In genomic region chr7:28741368-28741708, GRCm38 (mm10) we compare ENCODE assay signal across 8 mouse cellular contexts. TPM values are rescaled to one million over a fixed set of nuclear protein-coding genes. Genes with fewer than 3 reads are reported as not detected.
DNase-seq lines count a peak whose midpoint lies in the region; ATAC-seq and TF ChIP-seq lines count a peak whose summit lies in the region.

No protein-coding gene starts in this region.

- H3K27me3 ChIP-seq in lung, embryonic 14.5 days (ENCODE audit: insufficient read depth, low read length): no peaks in the 10 kb centered on the region
- H3K27me3 ChIP-seq in intestine, embryonic 16.5 days (replicated peaks; ENCODE audit: control insufficient read depth, insufficient read depth, low read length): no peaks in the 10 kb centered on the region
- no peaks in the 10 kb centered on the region for H3K27me3 ChIP-seq in neural tube, embryonic 12.5 days (replicated peaks)

- H3K4me1 ChIP-seq in lung, embryonic 14.5 days (ENCODE audit: insufficient read depth): peaks cover 7% of the 10 kb centered on the region; the same call in 1 of the 2 replicates
- H3K4me1 ChIP-seq in embryonic fibroblast, embryonic 13.5 days (ENCODE audit: control insufficient read depth, insufficient read depth, low read length): no peaks in the 10 kb centered on the region
- peaks cover 2% of the 10 kb centered on the region; the same call in 1 of the 2 replicates for H3K4me1 ChIP-seq in intestine, embryonic 16.5 days (ENCODE audit: control insufficient read depth, insufficient read depth, low read length)
- peaks cover 10% of the 10 kb centered on the region for H3K4me1 ChIP-seq in neural tube, embryonic 12.5 days

- DNase-seq in lung, embryonic 14.5 days: no peak
- DNase-seq in lung, postnatal 14 days: no peak
- no peak for DNase-seq in gastrocnemius, postnatal 36 days
- DNase-seq in adrenal gland, postnatal 10 days: no peak
- DNase-seq in ovary, postnatal 14 days (ENCODE audit: low spot score): no peak

- WGBS in lung, embryonic 14.5 days: 1% methylated on average over 13 of the region's 13 CpGs
- under 1% methylated on average over 13 of the region's 13 CpGs for WGBS in intestine, embryonic 16.5 days
- 1% methylated on average over 13 of the region's 13 CpGs for WGBS in neural tube, embryonic 12.5 days

- H3K27ac ChIP-seq in lung, embryonic 14.5 days (ENCODE audit: low read depth): peak overlapping the region; percentile 65; the same call in 1 of the 2 replicates
- H3K27ac ChIP-seq in embryonic fibroblast, embryonic 13.5 days (ENCODE audit: insufficient read depth, low read length): peak overlapping the region; percentile 22
- peak overlapping the region; percentile 18 for H3K27ac ChIP-seq in intestine, embryonic 16.5 days (ENCODE audit: low read length)
- no peak overlapping the region for H3K27ac ChIP-seq in neural tube, embryonic 12.5 days

- H3K9me3 ChIP-seq in lung, embryonic 14.5 days (ENCODE audit: low read depth, low read length): no peaks in the 10 kb centered on the region
- H3K9me3 ChIP-seq in intestine, embryonic 16.5 days (ENCODE audit: control insufficient read depth, low read length): no peaks in the 10 kb centered on the region
- no peaks in the 10 kb centered on the region for H3K9me3 ChIP-seq in neural tube, embryonic 12.5 days

- peak overlapping the region; percentile 68 for H3K4me3 ChIP-seq in lung, embryonic 14.5 days (ENCODE audit: low read depth, low read length)
- peak overlapping the region; percentile 78 for H3K4me3 ChIP-seq in embryonic fibroblast, embryonic 13.5 days (ENCODE audit: insufficient read depth, low read length)
- peak overlapping the region; percentile 53 for H3K4me3 ChIP-seq in intestine, embryonic 16.5 days (ENCODE audit: low read length)
- peak overlapping the region; percentile 63 for H3K4me3 ChIP-seq in neural tube, embryonic 12.5 days

- intact Hi-C loops in gastrocnemius, postnatal 36 days (cut with DNase I): no loop called here

- ATAC-seq in lung, embryonic 14.5 days (ENCODE audit: insufficient read depth): 0 out of 2 replicates have a peak, but pooled peaks have one; percentile 22
- ATAC-seq in intestine, embryonic 16.5 days: peak; percentile 27
- peak; percentile 18 for ATAC-seq in neural tube, embryonic 12.5 days (ENCODE audit: low FRiP score, low read depth)

- TF ChIP-seq CTCF in lung, embryonic 14.5 days (IDR thresholded peaks at IDR 0.05; ENCODE audit: low read depth): no peak; the same call in 1 of the 2 replicates
- no peak for TF ChIP-seq CTCF in embryonic fibroblast, embryonic 13.5 days (IDR thresholded peaks at IDR 0.05; ENCODE audit: borderline replicate concordance, insufficient read depth, low read length)

- peak overlapping the region; percentile 76 for H3K9ac ChIP-seq in lung, embryonic 14.5 days
- H3K9ac ChIP-seq in intestine, embryonic 16.5 days (ENCODE audit: low read depth, low read length): peak overlapping the region; percentile 80
- peak overlapping the region; percentile 80 for H3K9ac ChIP-seq in neural tube, embryonic 12.5 days

- peaks cover 34% of the 10 kb centered on the region for H3K36me3 ChIP-seq in lung, embryonic 14.5 days (ENCODE audit: insufficient read depth)
- H3K36me3 ChIP-seq in intestine, embryonic 16.5 days (ENCODE audit: control insufficient read depth, insufficient read depth, low read length): peaks cover 4% of the 10 kb centered on the region; the same call in 1 of the 2 replicates
- peaks cover 46% of the 10 kb centered on the region for H3K36me3 ChIP-seq in neural tube, embryonic 12.5 days

- no peak for TF ChIP-seq POLR2A in embryonic fibroblast, embryonic 13.5 days (IDR thresholded peaks at IDR 0.05; ENCODE audit: low read depth, low read length)

- peak overlapping the region; percentile 93 for H3K4me2 ChIP-seq in lung, embryonic 14.5 days
- H3K4me2 ChIP-seq in intestine, embryonic 16.5 days (ENCODE audit: low read depth, low read length): peak overlapping the region; percentile 61
- peak overlapping the region; percentile 83 for H3K4me2 ChIP-seq in neural tube, embryonic 12.5 days (replicated peaks)

RNA-seq across cellular contexts. Expression of gene Mrps12, which starts 0.3 kb away (rescaled TPM):
- 131 and 132 TPM in 2 replicates for polyA plus RNA-seq in lung, embryonic 14.5 days (2014; fragmentation: Nextera tagmentation; extraction: Ambion mirVana)
- polyA plus RNA-seq in embryonic fibroblast, embryonic 13.5 days (2011; ENCODE audit: insufficient read length, low read depth, missing spikeins): 30.9 and 50.8 TPM in 2 replicates
- polyA plus RNA-seq in intestine, embryonic 16.5 days (2015; fragmentation: Nextera tagmentation; extraction: Ambion mirVana): 134 and 146 TPM in 2 replicates
- 123 and 127 TPM in 2 replicates for polyA plus RNA-seq in neural tube, embryonic 12.5 days (2016; fragmentation: Nextera tagmentation; extraction: Ambion mirVana)
- 10 to 100 TPM; 33.5 to 34.6 TPM for total RNA-seq in gastrocnemius, postnatal 36 days (2021)
- 10 to 100 TPM; 63.8 to 72.4 TPM for total RNA-seq in adrenal gland, postnatal 10 days (2021)

RNA-seq across cellular contexts. Expression of gene Sars2, which starts 0.5 kb away (rescaled TPM):
- polyA plus RNA-seq in lung, embryonic 14.5 days (2014; fragmentation: Nextera tagmentation; extraction: Ambion mirVana): 27.9 and 31.4 TPM in 2 replicates
- 5.2 and 7.1 TPM in 2 replicates for polyA plus RNA-seq in embryonic fibroblast, embryonic 13.5 days (2011; ENCODE audit: insufficient read length, low read depth, missing spikeins)
- 25.2 and 28.0 TPM in 2 replicates for polyA plus RNA-seq in intestine, embryonic 16.5 days (2015; fragmentation: Nextera tagmentation; extraction: Ambion mirVana)
- polyA plus RNA-seq in neural tube, embryonic 12.5 days (2016; fragmentation: Nextera tagmentation; extraction: Ambion mirVana): 28.6 and 32.0 TPM in 2 replicates
- 10 to 100 TPM; 14.6 to 16.0 TPM for total RNA-seq in gastrocnemius, postnatal 36 days (2021)
- 10 to 100 TPM; 17.5 to 23.7 TPM for total RNA-seq in adrenal gland, postnatal 10 days (2021)

RNA-seq across cellular contexts. Expression of gene Ccer2, which starts 14.6 kb away (rescaled TPM):
- polyA plus RNA-seq in lung, embryonic 14.5 days (2014; fragmentation: Nextera tagmentation; extraction: Ambion mirVana): not detected in 2 replicates
- polyA plus RNA-seq in embryonic fibroblast, embryonic 13.5 days (2011; ENCODE audit: insufficient read length, low read depth, missing spikeins): not detected in 2 replicates
- polyA plus RNA-seq in intestine, embryonic 16.5 days (2015; fragmentation: Nextera tagmentation; extraction: Ambion mirVana): not detected in 2 replicates
- polyA plus RNA-seq in neural tube, embryonic 12.5 days (2016; fragmentation: Nextera tagmentation; extraction: Ambion mirVana): 9.7 and 10.4 TPM in 2 replicates
- total RNA-seq in gastrocnemius, postnatal 36 days (2021): not detected
- not detected for total RNA-seq in adrenal gland, postnatal 10 days (2021)

RNA-seq across cellular contexts. Expression of gene Fbxo17, which starts 24.7 kb away (rescaled TPM):
- polyA plus RNA-seq in lung, embryonic 14.5 days (2014; fragmentation: Nextera tagmentation; extraction: Ambion mirVana): 13.6 and 15.8 TPM in 2 replicates
- polyA plus RNA-seq in embryonic fibroblast, embryonic 13.5 days (2011; ENCODE audit: insufficient read length, low read depth, missing spikeins): 16.3 and 18.4 TPM in 2 replicates
- polyA plus RNA-seq in intestine, embryonic 16.5 days (2015; fragmentation: Nextera tagmentation; extraction: Ambion mirVana): 5.1 and 6.1 TPM in 2 replicates
- polyA plus RNA-seq in neural tube, embryonic 12.5 days (2016; fragmentation: Nextera tagmentation; extraction: Ambion mirVana): 7.6 and 9.3 TPM in 2 replicates
- 1 to 10 TPM; 3.9 to 5.4 TPM for total RNA-seq in gastrocnemius, postnatal 36 days (2021)
- 1 to 10 TPM; 3.7 to 6.0 TPM for total RNA-seq in adrenal gland, postnatal 10 days (2021)

RNA-seq across cellular contexts. Expression of gene Sirt2, which starts 25.2 kb away (rescaled TPM):
- polyA plus RNA-seq in lung, embryonic 14.5 days (2014; fragmentation: Nextera tagmentation; extraction: Ambion mirVana): 54.0 and 59.6 TPM in 2 replicates
- 60.1 and 64.1 TPM in 2 replicates for polyA plus RNA-seq in embryonic fibroblast, embryonic 13.5 days (2011; ENCODE audit: insufficient read length, low read depth, missing spikeins)
- 71.9 and 77.6 TPM in 2 replicates for polyA plus RNA-seq in intestine, embryonic 16.5 days (2015; fragmentation: Nextera tagmentation; extraction: Ambion mirVana)
- 86.4 and 89.1 TPM in 2 replicates for polyA plus RNA-seq in neural tube, embryonic 12.5 days (2016; fragmentation: Nextera tagmentation; extraction: Ambion mirVana)
- 10 to 100 TPM; 85.5 to 86.4 TPM for total RNA-seq in gastrocnemius, postnatal 36 days (2021)
- 10 to 100 TPM; 68.8 to 74.9 TPM for total RNA-seq in adrenal gland, postnatal 10 days (2021)

Comparison
In these comparisons a context has a peak if more than half of its experiments do, and no peak if none do; other contexts are left out.
1. RNA of gene Ccer2, which starts 14.6 kb away (polyA plus RNA-seq): 9.7 to 10.4 TPM in neural tube, embryonic 12.5 days; not detected in intestine, embryonic 16.5 days, not detected in lung, embryonic 14.5 days and not detected in embryonic fibroblast, embryonic 13.5 days; every median in the first group is over 10 times any median in the second.
2. Peak in every context shown above with its lines, with median percentiles within 50 percentile points of each other: ATAC-seq, H3K4me2 ChIP-seq, H3K4me3 ChIP-seq and H3K9ac ChIP-seq.